Mouse (Mus musculus) hindbrain, embryonic 11.5 days (tissue): ENCODE data around the gene Map4k5. TPM values are rescaled to one million over a fixed set of nuclear protein-coding genes. Genes with fewer than 3 reads are reported as not detected.

Experiments
- ATAC-seq: fragments of 200-750 bp; cut with Nextera tagmentation; 2 replicates; pipeline ENCODE4 v1.8.0; 2017; ENCODE audit warnings: mild to moderate bottlenecking, moderate TSS enrichment, moderate library complexity; ENCODE audit not compliant: low FRiP score
- DNase-seq: peaks from one replicate; pipeline ENCODE4 v3.0.0-alpha.2; 2015; ENCODE audit warnings: low spot score
- H3K27ac ChIP-seq: fragments of 300-500 bp; sonication (generic); 2 replicates; pipeline ENCODE4 v1.5.1; 2014; ENCODE audit warnings: mild to moderate bottlenecking, low read depth, low read length
- H3K27me3 ChIP-seq: fragments of 300-500 bp; sonication (generic); 2 replicates; pipeline ENCODE4 v1.6.1; 2014; ENCODE audit warnings: mild to moderate bottlenecking, low read length, moderate library complexity, mixed read lengths; ENCODE audit not compliant: control insufficient read depth, insufficient read depth
- H3K36me3 ChIP-seq: fragments of 300-500 bp; sonication (generic); 2 replicates; pipeline ENCODE4 v1.6.1; 2014; ENCODE audit warnings: mild to moderate bottlenecking, low read length, moderate library complexity, mixed read lengths; ENCODE audit not compliant: control insufficient read depth, insufficient read depth
- H3K4me1 ChIP-seq: fragments of 300-500 bp; sonication (generic); replicated peaks from 2 replicates; pipeline ENCODE4 v1.6.1; 2014; ENCODE audit warnings: low read length, mixed read lengths; ENCODE audit not compliant: control insufficient read depth, insufficient read depth
- H3K4me2 ChIP-seq: fragments of 300-500 bp; sonication (generic); replicated peaks from 2 replicates; pipeline ENCODE4 v1.6.1; 2014; ENCODE audit warnings: mild to moderate bottlenecking, low read depth, low read length
- H3K4me3 ChIP-seq: fragments of 300-500 bp; sonication (generic); 2 replicates; pipeline ENCODE4 v1.5.1; 2014; ENCODE audit warnings: low read depth, low read length
- H3K9ac ChIP-seq: fragments of 300-500 bp; sonication (generic); 2 replicates; pipeline ENCODE4 v1.6.1; 2014; ENCODE audit warnings: low read depth, low read length
- H3K9me3 ChIP-seq: fragments of 300-500 bp; sonication (generic); 2 replicates; pipeline ENCODE4 v1.6.1; 2016; ENCODE audit warnings: low read length; ENCODE audit not compliant: control insufficient read depth
- WGBS: fragments of 180-500 bp; shearing (Covaris S2); extraction: QIAGEN DNeasy Blood & Tissue Kit; methylation state at CpG from one replicate; pipeline ENCODE4 v1.1.7; 2014; 5-methylcytosine and 5-hydroxymethylcytosine counted together
- polyA plus RNA-seq: library from polyadenylated mRNA; unstranded; fragments of >200 nt; fragmentation: Nextera tagmentation; extraction: Ambion mirVana; gene quantifications from 2 replicates; pipeline ENCODE4 v1.2.1, GENCODE M21; 2014

Gene Map4k5
- polyA plus RNA-seq, 1 experiment from 2014 or later, result 38.4 TPM

- WGBS, result 95% methylated on average over 10 of the region's 10 CpGs
- DNase-seq, result no peak
- Histone ChIP-seq H3K4me2 (no peak overlapping the region), H3K36me3 (no peaks in the 10 kb centered on the region), H3K4me3 (no peak overlapping the region), H3K27me3 (no peaks in the 10 kb centered on the region), H3K9me3 (no peaks in the 10 kb centered on the region), H3K4me1 (no peaks in the 10 kb centered on the region), H3K9ac (no peak overlapping the region), H3K27ac (no peak overlapping the region)
- ATAC-seq, result no peak
Measured at GRCm38 (mm10) chr12:69856398-69856797, 36.6 kb downstream of the Map4k5 start.

GRCm38 (mm10) chr12:69855641-69856300, 37.2 kb downstream of the Map4k5 start:
- no peak overlapping the region for H3K4me2 ChIP-seq
- H3K27ac ChIP-seq, result no peak overlapping the region
- no peaks in the 10 kb centered on the region for H3K9me3 ChIP-seq
- H3K9ac ChIP-seq, result no peak overlapping the region
- no peaks in the 10 kb centered on the region for H3K4me1 ChIP-seq
- WGBS, result 96% methylated on average over 12 of the region's 12 CpGs
- H3K27me3 ChIP-seq, result no peaks in the 10 kb centered on the region
- ATAC-seq (no peak), DNase-seq (no peak)
- no peaks in the 10 kb centered on the region for H3K36me3 ChIP-seq
- no peak overlapping the region for H3K4me3 ChIP-seq

- no peak overlapping the region for H3K4me2 ChIP-seq
- no peak overlapping the region for H3K4me3 ChIP-seq
- no peaks in the 10 kb centered on the region for H3K4me1 ChIP-seq
- no peaks in the 10 kb centered on the region for H3K9me3 ChIP-seq
- no peak overlapping the region for H3K9ac ChIP-seq
- no peaks in the 10 kb centered on the region for H3K36me3 ChIP-seq
- no peak for DNase-seq
- ATAC-seq, result no peak
- H3K27ac ChIP-seq, result no peak overlapping the region
- 98% methylated on average over 2 of the region's 2 CpGs for WGBS
- H3K27me3 ChIP-seq, result no peaks in the 10 kb centered on the region
Measured at GRCm38 (mm10) chr12:69853942-69854341, 39.1 kb downstream of the Map4k5 start.

GRCm38 (mm10) chr12:69853387-69853786, 39.6 kb downstream of the Map4k5 start:
- Histone ChIP-seq H3K9ac (no peak overlapping the region), H3K4me2 (no peak overlapping the region), H3K27ac (no peak overlapping the region), H3K9me3 (no peaks in the 10 kb centered on the region), H3K4me1 (no peaks in the 10 kb centered on the region), H3K27me3 (no peaks in the 10 kb centered on the region), H3K4me3 (no peak overlapping the region), H3K36me3 (no peaks in the 10 kb centered on the region)
- no peak for DNase-seq
- ATAC-seq, result no peak
- 92% methylated on average over 11 of the region's 11 CpGs for WGBS

GRCm38 (mm10) chr12:69852288-69852687, 40.7 kb downstream of the Map4k5 start:
- no peak overlapping the region for H3K27ac ChIP-seq
- H3K27me3 ChIP-seq, result no peaks in the 10 kb centered on the region
- no peaks in the 10 kb centered on the region for H3K4me1 ChIP-seq
- ATAC-seq, result no peak
- H3K4me3 ChIP-seq, result no peak overlapping the region
- no peaks in the 10 kb centered on the region for H3K9me3 ChIP-seq
- WGBS, result 85% methylated on average over 9 of the region's 9 CpGs
- DNase-seq, result no peak
- H3K36me3 ChIP-seq, result no peaks in the 10 kb centered on the region
- no peak overlapping the region for H3K4me2 ChIP-seq
- H3K9ac ChIP-seq, result no peak overlapping the region

GRCm38 (mm10) chr12:69848083-69848878, 44.7 kb downstream of the Map4k5 start:
- Histone ChIP-seq H3K27ac (no peak overlapping the region), H3K4me1 (no peaks in the 10 kb centered on the region), H3K9ac (no peak overlapping the region), H3K27me3 (no peaks in the 10 kb centered on the region), H3K4me2 (no peak overlapping the region), H3K9me3 (no peaks in the 10 kb centered on the region), H3K4me3 (no peak overlapping the region), H3K36me3 (no peaks in the 10 kb centered on the region)
- DNase-seq, result no peak
- ATAC-seq, result no peak
- 92% methylated on average over 12 of the region's 12 CpGs for WGBS

GRCm38 (mm10) chr12:69846499-69846898, 46.5 kb downstream of the Map4k5 start:
- DNase-seq (no peak), ATAC-seq (no peak)
- no peak overlapping the region for H3K9ac ChIP-seq
- 94% methylated on average over 9 of the region's 9 CpGs for WGBS
- H3K36me3 ChIP-seq, result no peaks in the 10 kb centered on the region
- H3K27me3 ChIP-seq, result no peaks in the 10 kb centered on the region
- no peaks in the 10 kb centered on the region for H3K4me1 ChIP-seq
- H3K27ac ChIP-seq, result no peak overlapping the region
- H3K9me3 ChIP-seq, result no peaks in the 10 kb centered on the region
- no peak overlapping the region for H3K4me3 ChIP-seq
- no peak overlapping the region for H3K4me2 ChIP-seq

GRCm38 (mm10) chr12:69845722-69846121, 47.3 kb downstream of the Map4k5 start:
- H3K36me3 ChIP-seq, result no peaks in the 10 kb centered on the region
- no peak overlapping the region for H3K4me2 ChIP-seq
- no peak overlapping the region for H3K27ac ChIP-seq
- no peak for DNase-seq
- ATAC-seq, result no peak
- H3K4me3 ChIP-seq, result no peak overlapping the region
- H3K4me1 ChIP-seq, result no peaks in the 10 kb centered on the region
- H3K27me3 ChIP-seq, result no peaks in the 10 kb centered on the region
- WGBS, result 89% methylated on average over 8 of the region's 9 CpGs
- no peak overlapping the region for H3K9ac ChIP-seq
- no peaks in the 10 kb centered on the region for H3K9me3 ChIP-seq
